Mouse (Mus musculus): ENCODE measurements around the gene 5730596B20Rik. TPM values are rescaled to one million over a fixed set of nuclear protein-coding genes. Genes with fewer than 3 reads are reported as not detected.

The 5730596B20Rik gene
- polyA plus RNA-seq, 1 experiment from 2014 or later: 0.08 TPM

GRCm38 (mm10) chr6:52218643-52219215 is 41.4 kb downstream of the 5730596B20Rik start:
- H3K27ac ChIP-seq: no peak overlapping the region
- 7% methylated on average over 14 of the region's 14 CpGs for WGBS
- peaks cover 23% of the 10 kb centered on the region for H3K4me1 ChIP-seq
- H3K9ac ChIP-seq: no peak overlapping the region
- H3K4me3 ChIP-seq: no peak overlapping the region
- no peaks in the 10 kb centered on the region for H3K36me3 ChIP-seq
- peaks cover 100% of the 10 kb centered on the region for H3K27me3 ChIP-seq
- no peaks in the 10 kb centered on the region for H3K9me3 ChIP-seq
- no peak overlapping the region for H3K4me2 ChIP-seq
- ATAC-seq (ENCODE audit: insufficient number of reproducible peaks, insufficient read depth, low FRiP score, low TSS enrichment, low read depth): no peak

GRCm38 (mm10) chr6:52219234-52219942 is 42.1 kb downstream of the 5730596B20Rik start:
- Histone ChIP-seq H3K27ac (no peak overlapping the region), H3K4me3 (no peak overlapping the region), H3K27me3 (peaks cover 100% of the 10 kb centered on the region), H3K4me1 (peaks cover 23% of the 10 kb centered on the region), H3K9me3 (no peaks in the 10 kb centered on the region), H3K4me2 (no peak overlapping the region), H3K36me3 (no peaks in the 10 kb centered on the region), H3K9ac (no peak overlapping the region)
- 19% methylated on average over 9 of the region's 9 CpGs for WGBS
- no peak for ATAC-seq (ENCODE audit: insufficient number of reproducible peaks, insufficient read depth, low FRiP score, low TSS enrichment, low read depth)

- WGBS: 10% methylated on average over 32 of the region's 32 CpGs
- H3K4me1 ChIP-seq: peaks cover 23% of the 10 kb centered on the region
These were observed 42.9 kb downstream of the 5730596B20Rik start for GRCm38 (mm10) chr6:52220003-52220864.

GRCm38 (mm10) chr6:52220865-52221310 is 43.6 kb downstream of the 5730596B20Rik start:
- Histone ChIP-seq H3K27me3 (peaks cover 100% of the 10 kb centered on the region), H3K4me1 (peaks cover 21% of the 10 kb centered on the region), H3K9ac (no peak overlapping the region), H3K9me3 (no peaks in the 10 kb centered on the region), H3K4me2 (peak overlapping the region; percentile 86), H3K36me3 (no peaks in the 10 kb centered on the region), H3K27ac (no peak overlapping the region), H3K4me3 (peak overlapping the region; percentile 54)
- no peak for ATAC-seq (ENCODE audit: insufficient number of reproducible peaks, insufficient read depth, low FRiP score, low TSS enrichment, low read depth)
- 5% methylated on average over 12 of the region's 12 CpGs for WGBS

More at GRCm38 (mm10) chr6:52220003-52220864, 42.9 kb downstream of the 5730596B20Rik start:
- no peak overlapping the region for H3K4me3 ChIP-seq
- no peak overlapping the region for H3K27ac ChIP-seq
- H3K9me3 ChIP-seq: no peaks in the 10 kb centered on the region
- H3K9ac ChIP-seq: no peak overlapping the region
- no peak for ATAC-seq (ENCODE audit: insufficient number of reproducible peaks, insufficient read depth, low FRiP score, low TSS enrichment, low read depth)
- H3K4me2 ChIP-seq: no peak overlapping the region
- H3K27me3 ChIP-seq: peaks cover 100% of the 10 kb centered on the region
- H3K36me3 ChIP-seq: no peaks in the 10 kb centered on the region

- H3K4me3 ChIP-seq: peak within 1 kb of the TSS; percentile 54
- H3K27me3 ChIP-seq: peaks cover 100% of the 10 kb centered on the region
- peaks cover 21% of the 10 kb centered on the region for H3K4me1 ChIP-seq
- WGBS: 1% methylated on average over 46 of the region's 46 CpGs
- no peak within 1 kb of the TSS for H3K27ac ChIP-seq
- H3K9me3 ChIP-seq: no peaks in the 10 kb centered on the region
- peak within 1 kb of the TSS; percentile 67 for H3K9ac ChIP-seq
- no peak for ATAC-seq (ENCODE audit: insufficient number of reproducible peaks, insufficient read depth, low FRiP score, low TSS enrichment, low read depth)
- H3K36me3 ChIP-seq: no peaks in the 10 kb centered on the region
- H3K4me2 ChIP-seq: peak within 1 kb of the TSS; percentile 86
These were observed 44.2 kb downstream of the 5730596B20Rik start, which contains the start of gene Hoxa7 for GRCm38 (mm10) chr6:52221337-52221992. Gene Hoxa7, minus strand, starts transcription at chr6:52221854.

- ATAC-seq (ENCODE audit: insufficient number of reproducible peaks, insufficient read depth, low FRiP score, low TSS enrichment, low read depth): no peak; the same call in 1 of the 2 replicates
- 6% methylated on average over 21 of the region's 21 CpGs for WGBS
- peak overlapping the region; percentile 54 for H3K4me3 ChIP-seq
- H3K9ac ChIP-seq: peak overlapping the region; percentile 67; the same call in 1 of the 2 replicates
- peak overlapping the region; percentile 86 for H3K4me2 ChIP-seq
- no peaks in the 10 kb centered on the region for H3K9me3 ChIP-seq
- peaks cover 16% of the 10 kb centered on the region for H3K4me1 ChIP-seq
- no peak overlapping the region for H3K27ac ChIP-seq
- no peaks in the 10 kb centered on the region for H3K36me3 ChIP-seq
- H3K27me3 ChIP-seq: peaks cover 100% of the 10 kb centered on the region
These were observed 44.8 kb downstream of the 5730596B20Rik start for GRCm38 (mm10) chr6:52221993-52222685.

GRCm38 (mm10) chr6:52222729-52223128 is 45.4 kb downstream of the 5730596B20Rik start:
- Histone ChIP-seq H3K4me3 (no peak overlapping the region), H3K4me2 (no peak overlapping the region), H3K36me3 (no peaks in the 10 kb centered on the region), H3K9ac (no peak overlapping the region), H3K27me3 (peaks cover 100% of the 10 kb centered on the region), H3K4me1 (peaks cover 10% of the 10 kb centered on the region), H3K9me3 (no peaks in the 10 kb centered on the region), H3K27ac (no peak overlapping the region)
- WGBS: 11% methylated on average over 13 of the region's 13 CpGs
- ATAC-seq (ENCODE audit: insufficient number of reproducible peaks, insufficient read depth, low FRiP score, low TSS enrichment, low read depth): no peak

GRCm38 (mm10) chr6:52223939-52224760 is 46.9 kb downstream of the 5730596B20Rik start:
- Histone ChIP-seq H3K4me1 (peaks cover 12% of the 10 kb centered on the region), H3K4me3 (no peak overlapping the region), H3K27ac (no peak overlapping the region), H3K4me2 (no peak overlapping the region), H3K9ac (no peak overlapping the region), H3K36me3 (no peaks in the 10 kb centered on the region), H3K9me3 (no peaks in the 10 kb centered on the region), H3K27me3 (peaks cover 99% of the 10 kb centered on the region)
- WGBS: 2% methylated on average over 24 of the region's 24 CpGs
- no peak for ATAC-seq (ENCODE audit: insufficient number of reproducible peaks, insufficient read depth, low FRiP score, low TSS enrichment, low read depth)

- Histone ChIP-seq H3K4me2 (no peak overlapping the region), H3K36me3 (no peaks in the 10 kb centered on the region), H3K4me3 (no peak overlapping the region), H3K27me3 (peaks cover 99% of the 10 kb centered on the region), H3K27ac (no peak overlapping the region), H3K9me3 (no peaks in the 10 kb centered on the region), H3K4me1 (peaks cover 16% of the 10 kb centered on the region), H3K9ac (no peak overlapping the region)
- WGBS: 2% methylated on average over 36 of the region's 36 CpGs
- ATAC-seq (ENCODE audit: insufficient number of reproducible peaks, insufficient read depth, low FRiP score, low TSS enrichment, low read depth): no peak
These were observed 47.8 kb downstream of the 5730596B20Rik start for GRCm38 (mm10) chr6:52224895-52225611.
